Mouse (Mus musculus) ES-E14 (cell line): Measurements from ENCODE around the gene Macrod1. TPM values are rescaled to one million over a fixed set of nuclear protein-coding genes. Genes with fewer than 3 reads are reported as not detected.
A peak's percentile ranks its signal among the peaks of the same experiment; 100 is the strongest.

Experiments
- DNase-seq: peaks from one replicate; pipeline ENCODE4 v3.0.0-alpha.2; 2013; ENCODE audit warnings: low read depth, low spot score
- H3K27ac ChIP-seq: 2 replicates; pipeline ENCODE4 v1.5.1; 2012; ENCODE audit warnings: low read depth, mild to moderate bottlenecking, low read length, moderate library complexity, mixed read lengths; ENCODE audit not compliant: poor library complexity, insufficient read depth, severe bottlenecking
- H3K36me3 ChIP-seq: 2 replicates; pipeline ENCODE4 v1.6.1; 2012; ENCODE audit warnings: mild to moderate bottlenecking, low read length, moderate library complexity, mixed read lengths; ENCODE audit not compliant: control insufficient read depth, poor library complexity, insufficient read depth, severe bottlenecking
- H3K4me1 ChIP-seq, 2 experiments: fragments of 150-350 bp in 1 of 2; sonication (generic) in 1 of 2; 2 replicates each; pipeline ENCODE4 v1.6.1; 2012; ENCODE audit warnings: low read length in 2 of 2, mild to moderate bottlenecking in 1 of 2, mixed read lengths in 1 of 2; ENCODE audit not compliant: control insufficient read depth in 2 of 2, insufficient read depth in 2 of 2, poor library complexity in 1 of 2
- H3K4me3 ChIP-seq, 2 experiments: fragments of 150-350 bp in 1 of 2; sonication (generic) in 1 of 2; 2 replicates each; pipeline ENCODE4 v1.5.1; 2012; ENCODE audit warnings: low read length in 2 of 2, low read depth in 1 of 2, mild to moderate bottlenecking in 1 of 2, mixed read lengths in 1 of 2; ENCODE audit not compliant: insufficient read depth in 1 of 2, poor library complexity in 1 of 2, severe bottlenecking in 1 of 2
- H3K9ac ChIP-seq: 2 replicates; pipeline ENCODE4 v1.6.1; 2012; ENCODE audit warnings: low read depth, mild to moderate bottlenecking, low read length, mixed read lengths; ENCODE audit not compliant: poor library complexity, insufficient read depth, severe bottlenecking
- H3K9me3 ChIP-seq: fragments of 150-350 bp; sonication (generic); 2 replicates; pipeline ENCODE4 v1.6.1; 2012; ENCODE audit warnings: low read depth, mild to moderate bottlenecking, low read length; ENCODE audit not compliant: control insufficient read depth, insufficient read depth
- CHD2 ChIP-seq: IDR thresholded peaks from 2 replicates; pipeline ENCODE4 v1.6.1; 2014; ENCODE audit warnings: mild to moderate bottlenecking, low read depth, low read length, inconsistent platforms
- HCFC1 ChIP-seq: IDR thresholded peaks from 2 replicates; pipeline ENCODE4 v1.6.1; 2012; ENCODE audit warnings: low read length, inconsistent platforms, borderline replicate concordance; ENCODE audit not compliant: insufficient read depth
- MAFK ChIP-seq: IDR thresholded peaks from 2 replicates; pipeline ENCODE4 v1.6.1; 2014; ENCODE audit warnings: mild to moderate bottlenecking, low read depth, low read length, inconsistent platforms; ENCODE audit not compliant: insufficient read depth
- ZC3H11A ChIP-seq: IDR thresholded peaks from 2 replicates; pipeline ENCODE4 v1.6.1; 2012; ENCODE audit warnings: low read depth, mild to moderate bottlenecking, inconsistent platforms, low read length, borderline replicate concordance
- ZNF384 ChIP-seq: IDR thresholded peaks from 2 replicates; pipeline ENCODE4 v1.6.1; 2012; ENCODE audit warnings: low read depth, low read length, inconsistent platforms
- in situ Hi-C, 2 experiments: fragments of 600-800 bp; cut with MboI; formaldehyde crosslinking; loops; one replicate each; pipeline ENCODE4 v1.15.1; 2025; ENCODE audit warnings: low sequenced_read_pairs in 2 of 2, inconsistent platforms in 1 of 2; ENCODE audit not compliant: unreplicated experiment in 2 of 2
- total RNA-seq: library from RNA; depleted of rRNA; stranded (reverse); fragments of 300-350 nt; gene quantifications from 2 replicates; pipeline ENCODE4 v1.2.3, GENCODE M21; 2012

The Macrod1 gene
- total RNA-seq, 1 experiment = 1.4 TPM

- in situ Hi-C loops = loop anchor here (10.0 kb wide), 1 partner anchor 130 kb away; no protein-coding TSS in a partner anchor
- TF ChIP-seq ZC3H11A (peak; percentile 77), MAFK (no peak)
Measured at GRCm38 (mm10) chr19:7064571-7064970, 8.0 kb downstream of the Macrod1 start.

GRCm38 (mm10) chr19:7066034-7066827, 9.6 kb downstream of the Macrod1 start:
- Histone ChIP-seq H3K36me3 (no peaks in the 10 kb centered on the region), H3K27ac (no peak overlapping the region), H3K9me3 (no peaks in the 10 kb centered on the region), H3K4me1 (peaks cover 2 to 15% of the 10 kb centered on the region in 2 experiments; a peak in 3 of 4 replicates), H3K4me3 (peak overlapping the region in 1 of 2 experiments; percentile 16; a peak in 1 of 4 replicates), H3K9ac (peak overlapping the region; percentile 51; the same call in 1 of the 2 replicates)
- no peak for DNase-seq
- TF ChIP-seq ZNF384 = no peak
- TF ChIP-seq ZC3H11A = no peak
- no peak for TF ChIP-seq HCFC1
- TF ChIP-seq CHD2 = no peak
- no peak for TF ChIP-seq MAFK
- in situ Hi-C loops = loop anchor here (10.0 kb wide), 1 partner anchor 129 kb away; no protein-coding TSS in a partner anchor

More at GRCm38 (mm10) chr19:7064571-7064970, 8.0 kb downstream of the Macrod1 start:
- DNase-seq = peak; percentile 76
- Histone ChIP-seq H3K4me3 (no peak overlapping the region), H3K9me3 (no peaks in the 10 kb centered on the region), H3K9ac (no peak overlapping the region), H3K27ac (no peak overlapping the region), H3K36me3 (no peaks in the 10 kb centered on the region), H3K4me1 (peaks cover 2 to 12% of the 10 kb centered on the region in 2 experiments; a peak in 2 of 4 replicates)

GRCm38 (mm10) chr19:7066828-7067342, 10.3 kb downstream of the Macrod1 start:
- peaks cover 2 to 15% of the 10 kb centered on the region in 2 experiments; a peak in 3 of 4 replicates for H3K4me1 ChIP-seq
- in situ Hi-C loops = loop anchor here (10.0 kb wide), 1 partner anchor 128 kb away; no protein-coding TSS in a partner anchor
- H3K27ac ChIP-seq = no peak overlapping the region
- TF ChIP-seq MAFK (no peak), ZC3H11A (no peak), CHD2 (no peak), HCFC1 (no peak), ZNF384 (no peak)
- no peak overlapping the region for H3K9ac ChIP-seq
- no peak overlapping the region for H3K4me3 ChIP-seq
- no peaks in the 10 kb centered on the region for H3K9me3 ChIP-seq
- no peaks in the 10 kb centered on the region for H3K36me3 ChIP-seq
- no peak for DNase-seq

GRCm38 (mm10) chr19:7067344-7068050, 10.9 kb downstream of the Macrod1 start:
- H3K36me3 ChIP-seq = no peaks in the 10 kb centered on the region
- no peak for TF ChIP-seq ZNF384
- no peak overlapping the region for H3K4me3 ChIP-seq
- H3K4me1 ChIP-seq = peaks cover 2 to 15% of the 10 kb centered on the region in 2 experiments; a peak in 3 of 4 replicates
- in situ Hi-C loops = loop anchor here (10.0 kb wide), 1 partner anchor 127 kb away; no protein-coding TSS in a partner anchor
- no peak overlapping the region for H3K27ac ChIP-seq
- no peak for DNase-seq
- no peak overlapping the region for H3K9ac ChIP-seq
- H3K9me3 ChIP-seq = no peaks in the 10 kb centered on the region
